Mouse (Mus musculus): ENCODE measurements around the gene Gm11032. TPM values are rescaled to one million over a fixed set of nuclear protein-coding genes. Genes with fewer than 3 reads are reported as not detected.

Gm11032 gene
- polyA plus RNA-seq (2012; rRNA removed), result not detected in 2 replicates

DNA sequence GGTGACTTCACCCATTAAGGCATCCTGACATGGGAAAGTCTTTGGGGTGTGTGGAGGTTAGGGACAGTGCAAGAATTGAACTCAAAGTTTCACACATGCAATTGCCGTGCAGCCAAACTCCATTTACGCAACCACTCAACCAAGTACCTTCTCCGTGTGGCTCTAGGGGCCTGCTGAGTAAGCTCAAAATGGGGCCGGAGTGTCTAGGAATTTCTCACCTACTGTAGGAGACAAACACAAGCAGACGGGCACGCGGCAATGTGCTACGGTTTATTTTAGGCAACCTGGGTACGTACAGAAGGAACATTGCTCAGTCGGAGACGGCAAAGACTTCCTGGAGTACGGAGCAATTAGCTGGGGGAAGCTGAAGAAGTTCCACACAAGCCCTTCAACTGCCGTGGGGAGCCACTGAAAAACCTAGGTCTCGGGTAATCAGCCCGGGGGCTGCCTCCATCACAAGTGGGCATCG lies at the start of gene Gm11032:
Gene Gm11032, plus strand, starts transcription at position 51 of the 469 bp plus-strand sequence.

DNA sequence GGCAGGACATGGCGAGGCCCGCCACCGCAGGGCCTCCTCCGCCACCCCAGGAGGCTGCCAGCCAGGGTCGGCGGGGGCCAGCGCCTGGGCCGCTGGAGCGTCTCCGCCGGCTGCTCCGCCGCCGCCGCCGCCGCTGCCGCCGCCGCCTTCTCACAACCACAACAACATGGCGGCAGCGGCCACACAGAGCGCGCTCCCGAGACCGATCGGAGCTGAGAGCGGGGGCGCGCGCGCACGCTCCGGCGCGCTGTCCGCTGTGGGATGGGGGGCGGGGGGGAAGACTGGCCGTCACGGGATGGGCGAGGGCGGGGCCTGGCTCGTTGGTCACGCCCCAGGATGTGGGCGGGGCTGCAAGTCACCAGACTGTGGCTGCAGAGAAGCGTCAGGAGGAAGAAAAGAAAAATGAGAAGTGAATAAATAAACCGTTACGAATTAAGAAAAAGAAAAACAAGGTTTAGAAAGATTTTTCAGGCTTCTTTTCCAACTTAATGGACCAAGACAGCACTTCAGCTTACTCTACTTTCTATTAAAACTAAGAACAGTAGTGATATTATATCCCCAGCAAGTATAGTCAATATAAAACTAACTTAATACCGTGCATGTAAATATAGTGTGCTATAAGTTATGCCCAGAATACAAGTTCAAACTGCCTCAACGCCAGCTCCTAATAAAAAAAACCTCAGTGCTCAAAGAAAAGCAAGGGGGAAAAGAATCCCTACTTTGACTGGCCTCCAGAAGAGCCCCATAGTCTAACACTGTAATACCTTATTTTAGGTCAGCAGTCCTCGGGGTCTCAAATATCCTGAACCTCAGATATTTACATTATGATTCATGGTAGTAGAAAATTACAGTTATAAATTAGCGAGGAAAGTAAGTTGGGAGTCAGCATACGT lies 25.0 kb upstream of the Gm11032 start, which contains the start of gene Mtmr3:
Gene Mtmr3, minus strand, starts transcription at position 256 of the 893 bp plus-strand sequence.

DNA sequence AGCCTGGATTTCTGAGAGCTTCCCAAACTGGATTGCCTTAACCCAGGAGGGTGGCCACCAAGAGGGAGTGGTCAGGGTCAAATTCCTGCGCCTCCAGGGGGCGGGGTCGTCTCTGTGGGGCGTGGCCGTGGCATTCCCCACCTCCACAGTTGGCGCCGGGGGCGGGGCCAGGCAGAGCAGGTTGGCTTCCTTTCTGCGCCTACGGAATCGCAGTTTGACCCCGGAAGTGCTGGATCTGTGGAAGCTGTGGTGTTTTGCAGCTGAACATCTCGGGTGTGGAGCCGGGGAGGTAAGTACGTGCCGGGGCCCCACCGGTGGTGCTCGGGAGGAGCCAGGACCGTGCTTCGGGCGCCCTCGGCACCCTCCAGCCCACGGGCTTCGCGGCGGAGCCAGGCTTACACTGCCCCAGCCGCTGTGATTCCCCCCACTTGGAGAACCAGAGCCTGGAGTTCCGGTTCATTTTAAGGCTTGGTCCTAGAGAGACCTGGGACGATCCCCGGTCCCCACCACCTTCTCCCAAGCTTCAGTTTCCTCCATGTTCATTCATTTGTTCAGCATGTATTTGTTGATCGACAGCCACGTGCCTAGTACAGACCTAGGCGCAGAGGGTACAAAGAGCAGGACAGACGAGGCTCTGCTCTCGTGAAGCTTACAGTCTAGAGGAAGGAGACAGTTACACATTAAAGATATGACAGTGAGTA lies 17.8 kb downstream of the Gm11032 start, which contains the start of gene Ascc2:
Gene Ascc2, plus strand, starts transcription at position 214 of the 701 bp plus-strand sequence.

Other genes with a start within 250 kb of the Gm11032 start
- gene Hormad2, start 179.0 kb upstream of the Gm11032 start, polyA plus RNA-seq (2012; rRNA removed), result 0.26 and 0.29 TPM in 2 replicates
- 27.3 and 35.0 TPM in 2 replicates for gene Mtmr3, start 25.2 kb upstream of the Gm11032 start, polyA plus RNA-seq (2012; rRNA removed)
- gene Ascc2, start 17.7 kb downstream of the Gm11032 start, polyA plus RNA-seq (2012; rRNA removed), result 38.0 and 41.3 TPM in 2 replicates
- 378 and 669 TPM in 2 replicates for gene Uqcr10, start 84.3 kb downstream of the Gm11032 start, polyA plus RNA-seq (2012; rRNA removed)
- 43.1 and 52.1 TPM in 2 replicates for gene Zmat5, start 84.6 kb downstream of the Gm11032 start, polyA plus RNA-seq (2012; rRNA removed)
- 0.92 and 1.8 TPM in 2 replicates for gene Cabp7, start 126.7 kb downstream of the Gm11032 start, polyA plus RNA-seq (2012; rRNA removed)
- 68.3 and 69.6 TPM in 2 replicates for gene Nf2, start 229.5 kb downstream of the Gm11032 start, polyA plus RNA-seq (2012; rRNA removed)

All from central nervous system, embryonic 11.5 days (tissue).